Mouse (Mus musculus) bone marrow macrophage, adult 2 months (primary cell): Measurements from ENCODE around the gene Lrba.

Source experiments
- CTCF ChIP-seq: IDR thresholded peaks from 2 replicates; pipeline ENCODE4 v1.5.1; 2012; ENCODE audit warnings: low read depth, mild to moderate bottlenecking, low read length, moderate library complexity
- POLR2A ChIP-seq: IDR thresholded peaks from 2 replicates; pipeline ENCODE4 v1.6.1; 2012; ENCODE audit warnings: mild to moderate bottlenecking, low read depth, low read length, borderline replicate concordance

DNA sequence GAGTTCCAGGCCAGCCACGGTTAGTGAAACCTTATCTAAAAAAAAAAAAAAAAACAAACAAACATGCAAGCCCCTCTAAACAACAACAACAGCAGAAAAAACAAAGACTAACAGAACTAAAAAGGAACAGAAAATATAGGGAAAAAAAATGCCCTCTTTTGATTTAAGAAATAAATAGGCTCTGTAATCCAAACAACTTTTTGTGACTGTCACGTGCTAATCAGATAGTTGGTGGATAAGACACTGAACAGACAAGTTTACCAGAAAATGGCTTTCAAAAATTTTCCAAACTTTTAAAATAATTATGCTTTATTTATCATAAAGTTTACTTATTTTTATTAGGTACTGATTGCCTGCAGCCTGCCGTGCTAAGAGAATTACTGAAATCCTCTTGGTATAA, 13.5 kb upstream of the Lrba start:
- TF ChIP-seq POLR2A (no peak), CTCF (no peak)
